Mouse (Mus musculus) heart, embryonic 14.5 days (tissue): ENCODE data around the gene Frzb. TPM values are rescaled to one million over a fixed set of nuclear protein-coding genes. Genes with fewer than 3 reads are reported as not detected.
A peak's percentile ranks its signal among the peaks of the same experiment; 100 is the strongest.
"Not testable (repeated sequence)": the region's sequence is repeated elsewhere in the genome, so short reads cannot be mapped to it uniquely, and the experiment has no call there.

ENCODE experiments used
- ATAC-seq: fragments of 200-750 bp; cut with Nextera tagmentation; 2 replicates; pipeline ENCODE4 v1.8.0; 2017; ENCODE audit warnings: low read depth, moderate TSS enrichment; ENCODE audit not compliant: insufficient number of reproducible peaks, insufficient read depth, low FRiP score
- H3K27ac ChIP-seq, 2 experiments: fragments of 200-500 bp in 1 of 2; fragments of 300-500 bp in 1 of 2; sonication (generic) in 1 of 2; replicated peaks in 1 of 2; 2 replicates each; pipeline ENCODE4 v1.5.1; 2012 to 2014; ENCODE audit warnings: low read depth in 2 of 2, low read length in 2 of 2, control low read depth in 1 of 2, mild to moderate bottlenecking in 1 of 2, mixed read lengths in 1 of 2; ENCODE audit not compliant: control insufficient read depth in 1 of 2, insufficient read depth in 1 of 2
- H3K27me3 ChIP-seq: fragments of 300-500 bp; sonication (generic); 2 replicates; pipeline ENCODE4 v1.6.1; 2014; ENCODE audit warnings: mild to moderate bottlenecking, low read length, control low read depth; ENCODE audit not compliant: control insufficient read depth, insufficient read depth
- H3K36me3 ChIP-seq: fragments of 300-500 bp; sonication (generic); 2 replicates; pipeline ENCODE4 v1.6.1; 2014; ENCODE audit warnings: mild to moderate bottlenecking, control low read depth, low read length, mixed read lengths; ENCODE audit not compliant: control insufficient read depth, insufficient read depth
- H3K4me1 ChIP-seq, 2 experiments: fragments of 200-500 bp in 1 of 2; fragments of 300-500 bp in 1 of 2; sonication (generic) in 1 of 2; 2 replicates each; pipeline ENCODE4 v1.6.1; 2012 to 2014; ENCODE audit warnings: low read length in 2 of 2, control low read depth in 1 of 2, mixed read lengths in 1 of 2; ENCODE audit not compliant: control insufficient read depth in 2 of 2, insufficient read depth in 2 of 2
- H3K4me2 ChIP-seq: fragments of 300-500 bp; sonication (generic); 2 replicates; pipeline ENCODE4 v1.6.1; 2014; ENCODE audit warnings: mild to moderate bottlenecking, low read length
- H3K4me3 ChIP-seq, 2 experiments: fragments of 200-500 bp in 1 of 2; fragments of 300-500 bp in 1 of 2; sonication (generic) in 1 of 2; 2 replicates each; pipeline ENCODE4 v1.5.1; 2012 to 2014; ENCODE audit warnings: low read length in 2 of 2, mild to moderate bottlenecking in 2 of 2, control low read depth in 1 of 2, low read depth in 1 of 2, moderate library complexity in 1 of 2; ENCODE audit not compliant: control insufficient read depth in 1 of 2, insufficient read depth in 1 of 2
- H3K9ac ChIP-seq: fragments of 300-500 bp; sonication (generic); 2 replicates; pipeline ENCODE4 v1.6.1; 2014; ENCODE audit warnings: mild to moderate bottlenecking, low read length
- H3K9me3 ChIP-seq: fragments of 300-500 bp; sonication (generic); 2 replicates; pipeline ENCODE4 v1.6.1; 2016; ENCODE audit warnings: low read length, control low read depth; ENCODE audit not compliant: control insufficient read depth
- WGBS: fragments of 180-500 bp; shearing (Covaris S2); extraction: QIAGEN DNeasy Blood & Tissue Kit; methylation state at CpG from one replicate; pipeline ENCODE4 v1.1.7; 2014; 5-methylcytosine and 5-hydroxymethylcytosine counted together
- polyA plus RNA-seq: library from polyadenylated mRNA; unstranded; fragments of >200 nt; fragmentation: Nextera tagmentation; extraction: Ambion mirVana; gene quantifications from 2 replicates; pipeline ENCODE4 v1.2.1, GENCODE M21; 2014

Gene Frzb
- polyA plus RNA-seq, result 6.6 and 6.8 TPM in 2 replicates

DNA sequence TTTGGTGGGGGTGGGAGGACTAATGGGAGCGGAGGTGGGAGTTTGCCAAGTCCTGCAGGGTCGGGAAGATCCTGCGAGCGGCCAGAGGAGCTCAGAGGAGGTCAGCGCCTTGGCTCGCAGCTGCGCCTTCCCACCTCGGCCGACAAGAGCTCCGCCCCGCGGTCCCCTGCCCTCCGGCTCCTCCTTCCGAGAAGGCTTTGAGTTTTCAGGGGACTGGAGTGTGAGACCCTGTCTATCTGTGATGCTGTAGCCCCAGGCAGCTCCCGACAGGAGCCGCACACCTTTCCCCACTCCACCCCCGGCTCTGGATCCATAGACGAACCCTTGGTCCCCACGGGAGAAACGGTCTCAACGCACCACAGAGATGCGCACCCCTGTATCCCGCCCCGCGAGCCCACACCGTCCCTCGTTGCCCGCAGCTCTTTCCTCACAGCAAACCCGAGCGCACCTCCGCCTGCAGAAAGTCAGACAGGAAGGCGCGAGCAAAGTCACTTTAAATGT lies at the start of gene Frzb:
TSS of gene Frzb (minus strand) at position 335 of the 501 bp plus-strand sequence.
- 0 out of 4 replicates have a peak, but pooled peaks cover 0 to 2% of the 10 kb centered on the region in 2 experiments for H3K4me1 ChIP-seq
- no peaks in the 10 kb centered on the region for H3K27me3 ChIP-seq
- peak within 1 kb of the TSS; percentile 58 to 71 for H3K4me3 ChIP-seq
- H3K9me3 ChIP-seq, result no peaks in the 10 kb centered on the region
- no peaks in the 10 kb centered on the region for H3K36me3 ChIP-seq
- peak within 1 kb of the TSS; percentile 99 for H3K4me2 ChIP-seq
- H3K9ac ChIP-seq, result peak within 1 kb of the TSS; percentile 71
- H3K27ac ChIP-seq, result peak within 1 kb of the TSS; percentile 63 to 66
- under 1% methylated on average over 33 of the region's 33 CpGs for WGBS
- peak; percentile 61 for ATAC-seq

DNA sequence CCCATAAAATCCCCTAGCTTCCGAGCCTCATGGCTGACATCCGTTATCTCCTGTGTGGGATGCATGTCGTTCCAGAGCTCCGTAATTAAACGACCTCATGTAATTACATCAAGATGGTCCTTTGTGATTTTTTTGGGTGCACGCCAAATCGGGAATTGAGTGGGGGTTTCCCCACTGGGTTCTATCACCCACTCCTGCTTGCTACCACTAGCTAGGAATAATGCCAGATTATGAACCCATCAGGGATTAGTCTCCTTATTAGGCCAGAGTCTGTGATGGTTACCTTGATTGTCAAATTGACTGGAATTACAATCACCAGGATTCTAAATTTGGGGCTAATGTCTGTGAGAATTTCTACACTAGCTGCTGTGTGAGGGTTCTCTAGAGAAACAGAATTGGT lies 47.9 kb upstream of the Frzb start:
- not testable (repeated sequence) for H3K27ac ChIP-seq, ATAC-seq, H3K27me3 ChIP-seq, H3K4me1 ChIP-seq, H3K9me3 ChIP-seq, H3K9ac ChIP-seq, H3K4me3 ChIP-seq, H3K4me2 ChIP-seq
- 63% methylated on average over 7 of the region's 7 CpGs for WGBS
- H3K36me3 ChIP-seq, result peaks cover 16% of the 10 kb centered on the region

DNA sequence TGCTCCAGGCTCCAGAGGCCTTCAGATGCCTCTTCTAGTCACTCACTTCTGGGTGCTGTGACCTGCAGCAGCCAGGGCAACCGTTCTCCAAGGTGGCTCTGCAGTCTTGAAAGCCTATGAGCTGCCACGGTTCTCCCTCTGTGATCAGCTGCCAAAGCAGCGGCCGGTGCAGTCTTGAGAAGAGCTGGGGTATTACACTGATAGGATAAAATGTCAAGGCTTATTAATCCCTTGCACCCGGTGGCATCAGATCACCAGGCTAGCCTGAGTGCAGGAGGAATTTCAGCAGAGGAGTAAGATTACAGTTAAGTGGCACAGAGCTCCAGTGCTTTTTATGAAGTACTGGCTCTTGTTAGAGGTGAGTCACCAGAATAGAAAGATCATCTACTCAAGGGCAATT lies 39.4 kb upstream of the Frzb start:
- ATAC-seq, result no peak
- Histone ChIP-seq H3K27me3 (no peaks in the 10 kb centered on the region), H3K4me1 (peaks cover 5 to 10% of the 10 kb centered on the region in 2 experiments; a peak in 3 of 4 replicates), H3K4me3 (no peak overlapping the region), H3K9me3 (no peaks in the 10 kb centered on the region), H3K36me3 (no peaks in the 10 kb centered on the region), H3K27ac (peak overlapping the region; percentile 64 to 65), H3K4me2 (0 out of 2 replicates have a peak overlapping the region, but pooled peaks have one; percentile 16), H3K9ac (no peak overlapping the region)
- 27% methylated on average over 5 of the region's 5 CpGs for WGBS

DNA sequence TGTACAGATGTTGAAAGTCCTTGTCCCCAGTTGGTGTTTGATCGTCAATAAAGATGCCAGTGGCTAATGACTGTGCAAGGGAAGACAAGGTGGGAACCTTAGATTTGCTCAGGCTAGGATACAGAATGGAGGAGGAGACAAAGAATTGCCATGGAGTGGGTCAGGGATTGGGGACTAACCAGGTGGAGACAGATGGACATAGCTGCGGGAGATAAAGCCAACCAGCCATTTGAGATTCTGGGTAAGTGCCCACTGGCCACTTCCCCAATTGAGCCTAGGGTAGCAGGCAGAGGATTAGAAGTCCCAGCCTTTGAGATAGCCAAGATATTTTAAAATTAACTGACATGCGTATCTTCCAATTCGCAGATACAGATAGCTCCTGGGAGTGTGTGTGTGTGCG lies 37.5 kb upstream of the Frzb start:
- Histone ChIP-seq H3K27me3 (no peaks in the 10 kb centered on the region), H3K4me2 (no peak overlapping the region), H3K9ac (no peak overlapping the region), H3K9me3 (no peaks in the 10 kb centered on the region), H3K36me3 (no peaks in the 10 kb centered on the region), H3K4me1 (peaks cover 5 to 10% of the 10 kb centered on the region in 2 experiments; a peak in 3 of 4 replicates), H3K4me3 (no peak overlapping the region), H3K27ac (no peak overlapping the region)
- 90% methylated on average over 5 of the region's 5 CpGs for WGBS
- no peak for ATAC-seq

DNA sequence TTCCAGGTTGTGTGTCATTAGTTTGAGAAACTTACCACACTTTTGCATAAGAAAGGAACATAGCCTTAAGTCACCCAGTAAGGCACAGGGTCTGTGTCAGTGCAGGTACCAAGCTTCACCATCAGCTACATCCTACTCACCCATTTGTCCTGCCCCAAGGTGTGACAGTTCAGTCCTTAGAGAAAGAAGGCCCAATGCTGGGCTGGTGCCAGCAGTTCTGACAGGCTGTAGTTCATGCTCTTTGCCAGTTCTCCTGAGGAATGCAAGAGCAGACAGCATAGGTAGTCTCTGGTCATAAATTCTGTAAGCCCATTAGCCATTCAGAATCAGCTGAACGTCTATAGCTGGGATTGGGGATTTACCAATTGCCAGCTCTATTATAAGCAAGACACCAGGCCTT lies 28.4 kb upstream of the Frzb start:
- no peak for ATAC-seq
- no peaks in the 10 kb centered on the region for H3K9me3 ChIP-seq
- H3K4me2 ChIP-seq, result no peak overlapping the region
- H3K27me3 ChIP-seq, result no peaks in the 10 kb centered on the region
- no peak overlapping the region for H3K27ac ChIP-seq
- 74% methylated on average over 1 of the region's 1 CpGs for WGBS
- H3K4me1 ChIP-seq, result no peaks in the 10 kb centered on the region
- H3K4me3 ChIP-seq, result no peak overlapping the region
- H3K9ac ChIP-seq, result no peak overlapping the region
- H3K36me3 ChIP-seq, result no peaks in the 10 kb centered on the region

DNA sequence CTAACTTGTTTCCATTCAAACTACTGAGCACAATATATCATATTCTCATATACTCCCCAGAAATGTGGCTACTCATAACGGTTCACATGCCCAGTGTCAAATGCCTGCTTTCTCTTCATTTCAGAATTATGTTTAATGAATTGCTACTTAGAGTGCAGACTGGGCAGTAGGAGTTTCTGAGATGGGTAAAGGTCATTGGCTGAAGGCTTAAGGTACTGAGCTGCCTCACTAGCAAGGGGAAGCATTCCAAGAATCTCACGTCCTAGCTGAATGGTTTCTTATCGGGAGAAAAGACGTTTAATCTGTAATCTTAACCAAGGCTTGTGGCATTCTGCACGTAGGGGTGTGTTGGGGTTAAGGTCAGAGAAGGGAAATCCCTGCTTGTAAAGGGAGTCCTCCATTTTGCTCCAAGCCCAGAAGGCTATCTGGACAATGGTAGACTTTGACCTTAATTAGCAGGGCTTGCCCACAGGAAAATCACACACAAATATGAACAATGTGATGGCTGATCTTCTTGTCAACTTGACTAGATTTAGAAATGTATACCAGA lies 26.9 kb upstream of the Frzb start:
- no peak overlapping the region for H3K4me2 ChIP-seq
- 40% methylated on average over 5 of the region's 5 CpGs for WGBS
- no peaks in the 10 kb centered on the region for H3K27me3 ChIP-seq
- H3K9me3 ChIP-seq, result no peaks in the 10 kb centered on the region
- no peaks in the 10 kb centered on the region for H3K36me3 ChIP-seq
- no peak overlapping the region for H3K4me3 ChIP-seq
- no peak overlapping the region for H3K9ac ChIP-seq
- no peak overlapping the region for H3K27ac ChIP-seq
- no peaks in the 10 kb centered on the region for H3K4me1 ChIP-seq
- ATAC-seq, result no peak

DNA sequence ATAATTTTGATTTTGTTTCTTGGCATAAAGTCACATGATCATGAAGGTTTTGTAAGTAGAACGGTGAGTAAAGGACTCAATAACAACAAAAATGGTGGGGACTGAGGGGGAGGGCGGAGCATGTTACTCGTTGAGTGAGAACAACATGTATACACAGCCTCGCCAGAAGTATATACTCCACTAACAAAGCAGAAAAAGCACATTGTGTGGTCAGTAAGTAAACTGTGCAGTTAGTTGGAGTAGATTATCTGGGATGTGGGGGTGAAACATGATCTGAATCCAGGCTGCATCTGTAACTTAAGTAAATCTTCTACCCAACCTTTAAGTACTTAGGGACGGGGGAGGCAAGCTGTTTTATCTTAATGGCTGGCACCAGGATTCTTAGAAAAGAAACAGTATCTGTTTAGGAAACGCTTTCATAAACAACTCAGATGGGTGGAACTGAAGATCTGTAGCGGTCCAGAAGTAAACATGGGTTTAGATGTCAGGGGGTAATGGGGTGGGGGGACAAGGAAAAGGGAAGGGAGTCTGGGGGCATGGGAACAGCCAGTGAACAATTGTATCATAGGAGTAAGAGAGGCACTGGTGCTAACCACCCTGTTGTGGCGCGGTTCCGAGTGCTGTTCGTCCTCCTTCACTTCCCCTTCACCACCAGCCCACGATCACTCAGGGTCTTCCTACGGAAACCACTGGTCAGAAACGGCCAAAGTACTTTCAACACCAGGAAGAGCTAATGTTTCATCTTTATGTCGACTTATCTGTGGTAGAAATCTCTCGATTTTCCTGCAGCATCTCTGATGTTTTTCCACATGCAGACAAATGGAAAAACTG lies 18.8 kb upstream of the Frzb start:
- WGBS, result 71% methylated on average over 16 of the region's 16 CpGs
- no peak overlapping the region for H3K4me3 ChIP-seq
- no peaks in the 10 kb centered on the region for H3K9me3 ChIP-seq
- no peak overlapping the region for H3K9ac ChIP-seq
- no peak overlapping the region for H3K4me2 ChIP-seq
- no peak overlapping the region for H3K27ac ChIP-seq
- H3K4me1 ChIP-seq, result no peaks in the 10 kb centered on the region
- no peaks in the 10 kb centered on the region for H3K27me3 ChIP-seq
- ATAC-seq, result no peak
- H3K36me3 ChIP-seq, result no peaks in the 10 kb centered on the region
